Mouse (Mus musculus) bone marrow macrophage, adult 2 months (primary cell): ENCODE measurements around the gene Ice2.

Source experiments
- CTCF ChIP-seq: IDR thresholded peaks from 2 replicates; pipeline ENCODE4 v1.5.1; 2012; ENCODE audit warnings: low read depth, mild to moderate bottlenecking, low read length, moderate library complexity
- POLR2A ChIP-seq: IDR thresholded peaks from 2 replicates; pipeline ENCODE4 v1.6.1; 2012; ENCODE audit warnings: mild to moderate bottlenecking, low read depth, low read length, borderline replicate concordance

GRCm38 (mm10) chr9:69443203-69443602, 45.5 kb downstream of the Ice2 start:
- TF ChIP-seq POLR2A, result no peak
- no peak for TF ChIP-seq CTCF
